ENCODE assay signal across 8 mouse cellular contexts in genomic region chr2:166280651-166281127, GRCm38 (mm10).
A peak's percentile ranks its signal among the peaks of the same experiment; 100 is the strongest.
DNase-seq lines count a peak whose midpoint lies in the region; ATAC-seq and TF ChIP-seq lines count a peak whose summit lies in the region.

No protein-coding gene starts in this region.

- H3K4me3 ChIP-seq in kidney, postnatal 0 days (replicated peaks; ENCODE audit: low read depth, low read length) = no peak overlapping the region
- H3K4me3 ChIP-seq in kidney, adult 2 months (ENCODE audit: insufficient read depth, low read depth, low read length) = no peak overlapping the region
- H3K4me3 ChIP-seq in midbrain, postnatal 0 days (ENCODE audit: low read depth, low read length) = no peak overlapping the region

- no peaks in the 10 kb centered on the region for H3K9me3 ChIP-seq in kidney, postnatal 0 days (replicated peaks; ENCODE audit: low read length)
- no peaks in the 10 kb centered on the region for H3K9me3 ChIP-seq in midbrain, postnatal 0 days (ENCODE audit: low read length)

- ATAC-seq in kidney, postnatal 0 days (replicated peaks; ENCODE audit: low FRiP score, low read depth) = no peak
- ATAC-seq in midbrain, postnatal 0 days (ENCODE audit: low FRiP score) = no peak
- ATAC-seq in activated CD4-positive, CD25-positive, alpha-beta regulatory T cell, adult 4 months = no peak

- WGBS in kidney, postnatal 0 days = 36% methylated on average over 5 of the region's 5 CpGs
- 66% methylated on average over 5 of the region's 5 CpGs for WGBS in kidney, adult 2 months
- 31% methylated on average over 5 of the region's 5 CpGs for WGBS in midbrain, postnatal 0 days

- no peak overlapping the region for H3K9ac ChIP-seq in kidney, postnatal 0 days (ENCODE audit: low read depth, low read length)
- H3K9ac ChIP-seq in midbrain, postnatal 0 days (replicated peaks; ENCODE audit: low read length, poor library complexity, severe bottlenecking) = no peak overlapping the region

- no peak for TF ChIP-seq CTCF in kidney, postnatal 0 days (IDR thresholded peaks at IDR 0.05; ENCODE audit: low read depth)
- TF ChIP-seq CTCF in kidney, adult 2 months (conservative IDR thresholded peaks at IDR 0.05; ENCODE audit: insufficient read depth, insufficient read length, low read depth, low read length) = no peak
- no peak for TF ChIP-seq CTCF in midbrain, postnatal 0 days (IDR thresholded peaks at IDR 0.05)

- no peaks in the 10 kb centered on the region for H3K4me1 ChIP-seq in kidney, postnatal 0 days (replicated peaks; ENCODE audit: insufficient read depth, low read length)
- no peaks in the 10 kb centered on the region for H3K4me1 ChIP-seq in kidney, adult 2 months (ENCODE audit: control insufficient read depth, insufficient read depth, low read length)
- H3K4me1 ChIP-seq in midbrain, postnatal 0 days (ENCODE audit: insufficient read depth, low read length) = no peaks in the 10 kb centered on the region

- no peak for TF ChIP-seq POLR2A in kidney, adult 2 months (IDR thresholded peaks at IDR 0.05; ENCODE audit: low read depth, low read length)

- no peak overlapping the region for H3K27ac ChIP-seq in kidney, postnatal 0 days
- no peak overlapping the region for H3K27ac ChIP-seq in kidney, adult 2 months (ENCODE audit: insufficient read depth, low read depth, low read length)
- no peak overlapping the region for H3K27ac ChIP-seq in midbrain, postnatal 0 days (ENCODE audit: low read depth, low read length)

- H3K36me3 ChIP-seq in kidney, postnatal 0 days (ENCODE audit: insufficient read depth, low read length) = no peaks in the 10 kb centered on the region
- H3K36me3 ChIP-seq in kidney, adult 2 months (ENCODE audit: control insufficient read depth, insufficient read depth, low read length) = no peaks in the 10 kb centered on the region
- no peaks in the 10 kb centered on the region for H3K36me3 ChIP-seq in midbrain, postnatal 0 days (ENCODE audit: insufficient read depth, low read length)

- DNase-seq in kidney, postnatal 0 days (ENCODE audit: low spot score) = peak; percentile 31
- DNase-seq in kidney, adult 2 months = no peak
- DNase-seq in cerebellum, postnatal 10 days = peak; percentile 39 to 77
- DNase-seq in heart, postnatal 14 days = peak; percentile 40 to 51
- peak; percentile 61 for DNase-seq in midbrain, postnatal 0 days (ENCODE audit: low spot score)
- DNase-seq in yolk sac, embryonic 10.5 days (ENCODE audit: low spot score) = no peak
- DNase-seq in urinary bladder, adult 18-20 months (ENCODE audit: low spot score in 2 of 2) = no peak

- no peak overlapping the region for H3K4me2 ChIP-seq in kidney, postnatal 0 days (ENCODE audit: low read length)
- no peak overlapping the region for H3K4me2 ChIP-seq in midbrain, postnatal 0 days (ENCODE audit: low read depth, low read length, poor library complexity, severe bottlenecking)

- intact Hi-C loops in heart, postnatal 14 days (cut with DNase I) = no loop called here

- no peaks in the 10 kb centered on the region for H3K27me3 ChIP-seq in kidney, postnatal 0 days (ENCODE audit: insufficient read depth, low read length)
- no peaks in the 10 kb centered on the region for H3K27me3 ChIP-seq in kidney, adult 2 months (replicated peaks; ENCODE audit: control insufficient read depth, insufficient read depth, low read length)
- 0 out of 2 replicates have a peak, but pooled peaks cover 5% of the 10 kb centered on the region for H3K27me3 ChIP-seq in midbrain, postnatal 0 days (ENCODE audit: insufficient read depth, low read length)

Comparison
In these comparisons a context has a peak if more than half of its experiments do, and no peak if none do; other contexts are left out.
1. DNase-seq: peak in kidney, postnatal 0 days (single experiment), cerebellum, postnatal 10 days (2 of 2), heart, postnatal 14 days (2 of 2) and midbrain, postnatal 0 days (single experiment); none in kidney, adult 2 months (single experiment), yolk sac, embryonic 10.5 days (single experiment) and urinary bladder, adult 18-20 months (0 of 2).